In genomic region chr11:60254308-60254707, GRCm38 (mm10) we compare ENCODE assay signal across 12 mouse cellular contexts. TPM values are rescaled to one million over a fixed set of nuclear protein-coding genes. Genes with fewer than 3 reads are reported as not detected.
DNase-seq lines count a peak whose midpoint lies in the region; ATAC-seq lines count a peak whose summit lies in the region.
"Had no signal": no experiment of that assay in that cellular context is flagged by ENCODE, and none has a peak within 500 bp of the region (broad histone marks: within the 10 kb centered on the region; RNA-seq: fewer than 3 reads in every experiment).

No protein-coding gene starts in this region.

- no peaks in the 10 kb centered on the region for H3K27me3 ChIP-seq in hindbrain, embryonic 15.5 days
- H3K27me3 ChIP-seq in hindbrain, embryonic 11.5 days (ENCODE audit: control insufficient read depth, insufficient read depth, low read length) = no peaks in the 10 kb centered on the region
- no peaks in the 10 kb centered on the region for H3K27me3 ChIP-seq in heart, embryonic 15.5 days
- H3K27me3 ChIP-seq: Patski had no signal

- no peak overlapping the region for H3K4me3 ChIP-seq in hindbrain, embryonic 15.5 days
- H3K4me3 ChIP-seq in hindbrain, embryonic 11.5 days (ENCODE audit: low read depth, low read length) = no peak overlapping the region
- no peak overlapping the region for H3K4me3 ChIP-seq in heart, embryonic 15.5 days

- 61% methylated on average over 5 of the region's 5 CpGs for WGBS in hindbrain, embryonic 15.5 days
- WGBS in hindbrain, embryonic 11.5 days = 90% methylated on average over 5 of the region's 5 CpGs
- 24% methylated on average over 5 of the region's 5 CpGs for WGBS in heart, embryonic 15.5 days

- peak overlapping the region; percentile 10; the same call in 1 of the 2 replicates for H3K27ac ChIP-seq in hindbrain, embryonic 15.5 days (replicated peaks)
- no peak overlapping the region for H3K27ac ChIP-seq in hindbrain, embryonic 11.5 days (ENCODE audit: low read depth, low read length)
- peak overlapping the region; percentile 65 for H3K27ac ChIP-seq in heart, embryonic 15.5 days

- H3K4me1 ChIP-seq in hindbrain, embryonic 15.5 days (replicated peaks) = peaks cover 28% of the 10 kb centered on the region
- H3K4me1 ChIP-seq in hindbrain, embryonic 11.5 days (replicated peaks; ENCODE audit: control insufficient read depth, insufficient read depth, low read length) = no peaks in the 10 kb centered on the region
- peaks cover 54% of the 10 kb centered on the region for H3K4me1 ChIP-seq in heart, embryonic 15.5 days (replicated peaks)

- H3K9me3 ChIP-seq in hindbrain, embryonic 15.5 days = no peaks in the 10 kb centered on the region
- no peaks in the 10 kb centered on the region for H3K9me3 ChIP-seq in hindbrain, embryonic 11.5 days (ENCODE audit: control insufficient read depth, low read length)
- no peaks in the 10 kb centered on the region for H3K9me3 ChIP-seq in heart, embryonic 15.5 days (replicated peaks)

- no peak overlapping the region for H3K9ac ChIP-seq in hindbrain, embryonic 15.5 days
- no peak overlapping the region for H3K9ac ChIP-seq in hindbrain, embryonic 11.5 days (ENCODE audit: low read depth, low read length)
- H3K9ac ChIP-seq in heart, embryonic 15.5 days = no peak overlapping the region
- H3K9ac ChIP-seq: liver, postnatal 0 days had no signal

- peak; percentile 69 to 72 for DNase-seq in cerebellum, postnatal 14 days
- DNase-seq in hindbrain, embryonic 11.5 days (ENCODE audit: low spot score) = no peak
- DNase-seq in adrenal gland, postnatal 14 days = peak; percentile 73
- no peak for DNase-seq in kidney, postnatal 4 days
- DNase-seq in layer of hippocampus, postnatal 10 days (ENCODE audit: low spot score in 2 of 2) = no peak
- DNase-seq: liver, postnatal 0 days; thymus, postnatal 14 days had no signal

- no peak overlapping the region for H3K4me2 ChIP-seq in hindbrain, embryonic 15.5 days
- H3K4me2 ChIP-seq in hindbrain, embryonic 11.5 days (replicated peaks; ENCODE audit: low read depth, low read length) = no peak overlapping the region
- no peak overlapping the region for H3K4me2 ChIP-seq in heart, embryonic 15.5 days

- no peak for ATAC-seq in cerebellum, adult (ENCODE audit: insufficient number of reproducible peaks, low FRiP score, low TSS enrichment)
- no peak for ATAC-seq in hindbrain, embryonic 15.5 days (ENCODE audit: low FRiP score, low read depth)
- ATAC-seq in hindbrain, embryonic 11.5 days (ENCODE audit: low FRiP score) = no peak
- 0 out of 2 replicates have a peak, but pooled peaks have one; percentile 28 for ATAC-seq in heart, embryonic 15.5 days (replicated peaks; ENCODE audit: insufficient number of reproducible peaks, insufficient read depth, low FRiP score, low read depth)
- ATAC-seq: intestine, postnatal 0 days; liver, postnatal 0 days; Patski had no signal

- peaks cover 24% of the 10 kb centered on the region for H3K36me3 ChIP-seq in hindbrain, embryonic 15.5 days
- H3K36me3 ChIP-seq in hindbrain, embryonic 11.5 days (ENCODE audit: control insufficient read depth, insufficient read depth, low read length) = no peaks in the 10 kb centered on the region
- 0 out of 2 replicates have a peak, but pooled peaks cover 10% of the 10 kb centered on the region for H3K36me3 ChIP-seq in heart, embryonic 15.5 days

RNA-seq across cellular contexts. Expression of gene Srebf1, which starts 31.9 kb away (rescaled TPM):
- polyA plus RNA-seq in hindbrain, embryonic 15.5 days (2015; fragmentation: Nextera tagmentation; extraction: Ambion mirVana) = 47.7 and 50.9 TPM in 2 replicates
- polyA plus RNA-seq in hindbrain, embryonic 11.5 days (2014; fragmentation: Nextera tagmentation; extraction: Ambion mirVana) = 40.4 and 44.7 TPM in 2 replicates
- 102 and 130 TPM in 2 replicates for total RNA-seq in adrenal gland, postnatal 14 days (2021)
- 36.5 and 61.1 TPM in 2 replicates for polyA plus RNA-seq in heart, embryonic 15.5 days (2015; fragmentation: Nextera tagmentation; extraction: Ambion mirVana)
- 10 to 100 TPM; 46.8 to 52.8 TPM for total RNA-seq in layer of hippocampus, postnatal 10 days (2021)

Comparison
In these comparisons a context has a peak if more than half of its experiments do, and no peak if none do; other contexts are left out.
1. DNase-seq: peak in cerebellum, postnatal 14 days (2 of 2) and adrenal gland, postnatal 14 days (single experiment); none in hindbrain, embryonic 11.5 days (single experiment), kidney, postnatal 4 days (0 of 2) and layer of hippocampus, postnatal 10 days (0 of 2).